Mouse (Mus musculus) kidney, embryonic 15.5 days (tissue): ENCODE results near the gene Tceal5. TPM values are rescaled to one million over a fixed set of nuclear protein-coding genes. Genes with fewer than 3 reads are reported as not detected.
"Not testable (repeated sequence)": the region's sequence is repeated elsewhere in the genome, so short reads cannot be mapped to it uniquely, and the experiment has no call there.

ENCODE experiments used
- ATAC-seq: fragments of 200-750 bp; cut with Nextera tagmentation; replicated peaks from 2 replicates; pipeline ENCODE4 v1.8.0; 2017; ENCODE audit warnings: moderate TSS enrichment; ENCODE audit not compliant: low FRiP score
- H3K27ac ChIP-seq: fragments of 300-500 bp; sonication (generic); 2 replicates; pipeline ENCODE4 v1.5.1; 2015; ENCODE audit warnings: mild to moderate bottlenecking, inconsistent platforms
- H3K27me3 ChIP-seq: fragments of 300-500 bp; sonication (generic); 2 replicates; pipeline ENCODE4 v1.6.1; 2015; ENCODE audit warnings: inconsistent platforms
- H3K36me3 ChIP-seq: fragments of 300-500 bp; sonication (generic); 2 replicates; pipeline ENCODE4 v1.6.1; 2015; ENCODE audit warnings: inconsistent platforms
- H3K4me1 ChIP-seq: fragments of 300-500 bp; sonication (generic); 2 replicates; pipeline ENCODE4 v1.6.1; 2015; ENCODE audit warnings: inconsistent platforms
- H3K4me2 ChIP-seq: fragments of 300-500 bp; sonication (generic); 2 replicates; pipeline ENCODE4 v1.6.1; 2015; ENCODE audit warnings: moderate library complexity, mild to moderate bottlenecking, inconsistent platforms
- H3K4me3 ChIP-seq: fragments of 300-500 bp; sonication (generic); replicated peaks from 2 replicates; pipeline ENCODE4 v1.5.1; 2015; ENCODE audit warnings: mild to moderate bottlenecking, inconsistent platforms
- H3K9ac ChIP-seq: fragments of 300-500 bp; sonication (generic); 2 replicates; pipeline ENCODE4 v1.6.1; 2015; ENCODE audit warnings: mild to moderate bottlenecking, inconsistent platforms
- H3K9me3 ChIP-seq: fragments of 300-500 bp; sonication (generic); replicated peaks from 2 replicates; pipeline ENCODE4 v1.6.1; 2016; ENCODE audit warnings: inconsistent platforms
- WGBS: fragments of 180-500 bp; shearing (Covaris S2); methylation state at CpG from one replicate; pipeline ENCODE4 v1.1.7; 2015; ENCODE audit warnings: mixed read lengths; 5-methylcytosine and 5-hydroxymethylcytosine counted together
- polyA plus RNA-seq: library from polyadenylated mRNA; unstranded; fragments of >200 nt; fragmentation: Nextera tagmentation; extraction: Ambion mirVana; gene quantifications from 2 replicates; pipeline ENCODE4 v1.2.1, GENCODE M21; 2015

Gene Tceal5
- polyA plus RNA-seq, 1 experiment from 2014 or later, result 3.4 TPM

GRCm38 (mm10) chrX:136214729-136215677 lies 11.3 kb upstream of the Tceal5 start, which contains the start of the genes Tceal7 and Bex1:
Gene Tceal7 (plus strand): TSS chrX:136214779.
Gene Bex1 (minus strand): TSS chrX:136215513.
- Histone ChIP-seq H3K27me3 (peaks cover 23% of the 10 kb centered on the region), H3K4me3 (peak within 1 kb of the TSS; percentile 43), H3K4me2 (peak within 1 kb of the TSS; percentile 54)
- H3K9ac ChIP-seq, H3K4me1 ChIP-seq, H3K9me3 ChIP-seq, H3K27ac ChIP-seq, H3K36me3 ChIP-seq: not testable (repeated sequence)
- ATAC-seq, result peak; percentile 95
- 43% methylated on average over 11 of the region's 67 CpGs for WGBS

- ATAC-seq, result no peak
- 72% methylated on average over 2 of the region's 2 CpGs for WGBS
- no peak overlapping the region for H3K4me3 ChIP-seq
Measured at GRCm38 (mm10) chrX:136213396-136213795, 9.7 kb upstream of the Tceal5 start.

GRCm38 (mm10) chrX:136204406-136204805 lies 730 bp upstream of the Tceal5 start:
- H3K4me1 ChIP-seq, result no peaks in the 10 kb centered on the region; the same call in 1 of the 2 replicates
- peaks cover 32% of the 10 kb centered on the region for H3K27me3 ChIP-seq
- no peak overlapping the region for H3K4me3 ChIP-seq
- WGBS, result 86% methylated on average over 6 of the region's 6 CpGs
- H3K9me3 ChIP-seq, result no peaks in the 10 kb centered on the region
- H3K27ac ChIP-seq, result no peak overlapping the region
- no peaks in the 10 kb centered on the region for H3K36me3 ChIP-seq
- no peak overlapping the region for H3K9ac ChIP-seq
- no peak overlapping the region for H3K4me2 ChIP-seq
- ATAC-seq, result no peak

More at GRCm38 (mm10) chrX:136213396-136213795, 9.7 kb upstream of the Tceal5 start:
- Histone ChIP-seq H3K27me3 (peaks cover 17% of the 10 kb centered on the region), H3K4me2 (no peak overlapping the region), H3K27ac (no peak overlapping the region), H3K4me1 (no peaks in the 10 kb centered on the region), H3K9me3 (no peaks in the 10 kb centered on the region), H3K9ac (no peak overlapping the region), H3K36me3 (no peaks in the 10 kb centered on the region)

GRCm38 (mm10) chrX:136203257-136203656 lies 419 bp downstream of the Tceal5 start:
- no peaks in the 10 kb centered on the region for H3K36me3 ChIP-seq
- H3K27me3 ChIP-seq, result peaks cover 39% of the 10 kb centered on the region
- peak overlapping the region; percentile 57 for H3K4me2 ChIP-seq
- no peak overlapping the region for H3K9ac ChIP-seq
- H3K9me3 ChIP-seq, result no peaks in the 10 kb centered on the region
- WGBS, result 26% methylated on average over 7 of the region's 7 CpGs
- no peak overlapping the region for H3K27ac ChIP-seq
- no peaks in the 10 kb centered on the region; the same call in 1 of the 2 replicates for H3K4me1 ChIP-seq
- H3K4me3 ChIP-seq, result peak overlapping the region; percentile 42
- no peak for ATAC-seq

- ATAC-seq, result no peak
- Histone ChIP-seq H3K9ac (no peak overlapping the region), H3K27me3 (peaks cover 36% of the 10 kb centered on the region), H3K4me2 (no peak overlapping the region), H3K36me3 (no peaks in the 10 kb centered on the region), H3K4me3 (no peak overlapping the region), H3K9me3 (no peaks in the 10 kb centered on the region), H3K27ac (no peak overlapping the region), H3K4me1 (no peaks in the 10 kb centered on the region)
- 67% methylated on average over 1 of the region's 1 CpGs for WGBS
Measured at GRCm38 (mm10) chrX:136196873-136197272, 6.8 kb downstream of the Tceal5 start.

GRCm38 (mm10) chrX:136195193-136195944 lies 8.3 kb downstream of the Tceal5 start:
- Histone ChIP-seq H3K4me3 (no peak overlapping the region), H3K27ac (no peak overlapping the region), H3K4me2 (no peak overlapping the region), H3K9ac (no peak overlapping the region), H3K4me1 (no peaks in the 10 kb centered on the region), H3K36me3 (no peaks in the 10 kb centered on the region), H3K9me3 (no peaks in the 10 kb centered on the region), H3K27me3 (peaks cover 31% of the 10 kb centered on the region)
- ATAC-seq, result no peak
- 80% methylated on average over 16 of the region's 16 CpGs for WGBS

- peaks cover 41% of the 10 kb centered on the region for H3K27me3 ChIP-seq
- H3K9me3 ChIP-seq, result no peaks in the 10 kb centered on the region
- H3K4me2 ChIP-seq, result no peak overlapping the region
- no peak overlapping the region for H3K27ac ChIP-seq
- WGBS, result 72% methylated on average over 1 of the region's 1 CpGs
- H3K9ac ChIP-seq, result no peak overlapping the region
- H3K4me3 ChIP-seq, result no peak overlapping the region
- ATAC-seq, result no peak
- H3K36me3 ChIP-seq, result no peaks in the 10 kb centered on the region
- H3K4me1 ChIP-seq, result no peaks in the 10 kb centered on the region
Measured at GRCm38 (mm10) chrX:136183107-136183506, 20.6 kb downstream of the Tceal5 start.

- WGBS, result 38% methylated on average over 11 of the region's 11 CpGs
- no peaks in the 10 kb centered on the region for H3K4me1 ChIP-seq
- H3K27me3 ChIP-seq, result peaks cover 46% of the 10 kb centered on the region
- H3K36me3 ChIP-seq, result no peaks in the 10 kb centered on the region
- no peak overlapping the region for H3K9ac ChIP-seq
- ATAC-seq, result peak; percentile 64; the same call in 1 of the 2 replicates
- no peaks in the 10 kb centered on the region for H3K9me3 ChIP-seq
- H3K4me3 ChIP-seq, result no peak overlapping the region
- H3K4me2 ChIP-seq, result 0 out of 2 replicates have a peak overlapping the region, but pooled peaks have one; percentile 21
- H3K27ac ChIP-seq, result no peak overlapping the region
Measured at GRCm38 (mm10) chrX:136180897-136181553, 22.7 kb downstream of the Tceal5 start.

- Histone ChIP-seq H3K9me3 (no peaks in the 10 kb centered on the region), H3K4me1 (no peaks in the 10 kb centered on the region), H3K4me3 (peak overlapping the region; percentile 61), H3K27ac (peak overlapping the region; percentile 88; the same call in 1 of the 2 replicates), H3K36me3 (no peaks in the 10 kb centered on the region), H3K27me3 (peaks cover 18% of the 10 kb centered on the region; the same call in 1 of the 2 replicates), H3K4me2 (peak overlapping the region; percentile 55), H3K9ac (0 out of 2 replicates have a peak overlapping the region, but pooled peaks have one; percentile 7)
- WGBS, result 25% methylated on average over 10 of the region's 10 CpGs
- no peak for ATAC-seq
Measured at GRCm38 (mm10) chrX:136172786-136173185, 30.9 kb downstream of the Tceal5 start.

- peaks cover 19% of the 10 kb centered on the region for H3K27me3 ChIP-seq
- H3K9ac ChIP-seq, result peak within 1 kb of the TSS; percentile 63
- no peaks in the 10 kb centered on the region for H3K4me1 ChIP-seq
- no peaks in the 10 kb centered on the region for H3K36me3 ChIP-seq
- ATAC-seq, result peak; percentile 97
- WGBS, result 11% methylated on average over 10 of the region's 10 CpGs
- no peaks in the 10 kb centered on the region for H3K9me3 ChIP-seq
- H3K4me3 ChIP-seq, result peak within 1 kb of the TSS; percentile 61
- peak within 1 kb of the TSS; percentile 88 for H3K27ac ChIP-seq
- peak within 1 kb of the TSS; percentile 55 for H3K4me2 ChIP-seq
Measured at GRCm38 (mm10) chrX:136172118-136172551, 31.5 kb downstream of the Tceal5 start, which contains the start of gene Tceal8. Gene Tceal8 (minus strand): TSS chrX:136172342.
